Mouse (Mus musculus) embryonic fibroblast, embryonic 13.5 days (primary cell): ENCODE measurements at regions not wholly inside any gene's neighbourhood (a gene's known extent, or its start where the extent isn't known, plus 50 kb on each side); places are given as distances from the start of the nearest gene placed in this dataset.

Experiments
- H3K27ac ChIP-seq: 2 replicates; pipeline ENCODE4 v1.5.1; 2012; ENCODE audit warnings: low read length, control low read depth, inconsistent platforms; ENCODE audit not compliant: insufficient read depth
- H3K4me1 ChIP-seq: 2 replicates; pipeline ENCODE4 v1.6.1; 2011; ENCODE audit warnings: low read length; ENCODE audit not compliant: control insufficient read depth, insufficient read depth
- H3K4me3 ChIP-seq: 2 replicates; pipeline ENCODE4 v1.5.1; 2011; ENCODE audit warnings: mild to moderate bottlenecking, control low read depth, low read length; ENCODE audit not compliant: insufficient read depth
- CTCF ChIP-seq: IDR thresholded peaks from 2 replicates; pipeline ENCODE4 v1.5.1; 2011; ENCODE audit warnings: mild to moderate bottlenecking, control low read depth, low read length, moderate library complexity, borderline replicate concordance; ENCODE audit not compliant: insufficient read depth
- POLR2A ChIP-seq: IDR thresholded peaks from 2 replicates; pipeline ENCODE4 v1.6.1; 2011; ENCODE audit warnings: low read depth, mild to moderate bottlenecking, control low read depth, low read length, moderate library complexity

DNA sequence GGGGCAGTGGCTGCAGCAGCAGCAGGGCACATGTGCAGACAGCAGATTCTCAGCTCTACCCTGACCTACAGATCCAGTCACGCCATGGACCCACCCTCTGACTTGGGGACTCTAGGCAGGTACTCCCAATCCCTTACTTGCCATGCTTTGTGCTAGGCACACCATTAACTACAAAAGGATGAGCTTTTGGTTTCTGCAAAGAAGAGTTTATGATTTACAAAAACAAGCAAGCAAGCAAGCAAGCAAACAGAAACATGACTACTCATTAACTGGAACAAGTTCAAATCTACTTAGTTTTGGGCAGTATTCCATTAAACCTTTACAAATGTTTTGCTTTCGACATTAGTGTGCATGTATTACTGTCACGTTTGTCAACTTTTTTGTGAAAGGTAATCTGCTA lies 309.0 kb upstream of the Nmur2 start:
- Histone ChIP-seq H3K27ac (no peak overlapping the region), H3K4me1 (no peaks in the 10 kb centered on the region), H3K4me3 (no peak overlapping the region)
- no peak for TF ChIP-seq POLR2A
- TF ChIP-seq CTCF = no peak

DNA sequence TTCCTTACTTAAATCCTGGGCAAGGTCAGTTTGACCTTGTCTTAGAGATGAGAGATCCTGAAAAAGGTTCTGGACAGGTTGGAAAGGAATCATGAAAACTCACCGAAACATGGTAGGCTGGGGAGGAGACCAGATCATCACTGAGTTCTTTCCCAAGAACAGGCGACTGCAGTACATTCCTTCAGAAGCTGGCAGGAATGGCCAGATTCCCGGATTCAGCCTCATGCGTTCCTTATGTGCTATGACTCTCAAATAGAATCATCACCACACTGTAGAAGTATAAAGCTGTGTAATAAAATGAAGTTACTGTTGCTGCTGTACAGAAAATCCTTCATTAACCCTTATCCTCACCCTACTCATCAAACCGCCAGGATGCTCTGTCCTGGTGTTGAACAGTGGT lies 307.6 kb upstream of the Nmur2 start:
- Histone ChIP-seq H3K4me1 (no peaks in the 10 kb centered on the region), H3K4me3 (no peak overlapping the region), H3K27ac (no peak overlapping the region)
- TF ChIP-seq CTCF = no peak
- no peak for TF ChIP-seq POLR2A

DNA sequence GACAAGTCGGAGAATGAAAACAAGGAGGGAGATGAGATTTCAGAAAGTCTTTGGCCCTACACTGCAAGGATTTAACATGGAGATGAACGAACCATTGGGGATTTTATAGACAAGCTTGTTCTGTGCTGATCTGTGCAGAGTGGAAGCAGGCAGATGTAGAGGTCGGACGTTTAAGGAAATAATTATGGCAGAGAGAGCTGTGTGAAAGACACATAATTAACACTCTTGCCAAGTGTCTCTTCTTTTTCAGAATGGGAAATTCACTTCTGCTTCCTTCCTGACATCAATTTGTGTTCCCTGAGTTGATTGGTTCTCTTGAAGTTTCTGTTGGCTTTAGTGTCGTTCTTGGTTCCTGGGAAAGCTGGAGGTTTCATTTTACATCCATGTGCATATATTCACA lies 302.3 kb upstream of the Nmur2 start:
- no peak overlapping the region for H3K4me3 ChIP-seq
- H3K27ac ChIP-seq = no peak overlapping the region
- no peak for TF ChIP-seq POLR2A
- TF ChIP-seq CTCF = no peak
- peaks cover 16% of the 10 kb centered on the region for H3K4me1 ChIP-seq

DNA sequence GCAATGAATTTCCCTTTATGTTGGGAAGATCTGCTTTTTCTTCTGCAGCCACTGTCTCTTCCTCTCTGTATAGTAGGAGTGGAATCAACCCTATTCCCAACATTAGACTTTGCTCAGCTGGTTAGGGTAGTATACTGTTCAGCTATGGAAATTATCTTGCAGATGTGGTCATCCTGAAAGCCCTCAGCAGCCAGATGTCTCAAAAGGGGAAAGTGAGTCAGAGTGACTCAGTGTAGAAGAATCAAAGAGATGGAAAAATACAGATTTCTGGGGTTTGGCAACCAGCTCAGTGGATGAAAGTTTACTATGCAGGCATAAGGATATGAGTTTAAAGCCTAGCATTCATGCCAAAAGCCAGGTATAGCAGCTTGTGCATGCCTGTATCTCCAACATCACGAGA lies 300.9 kb upstream of the Nmur2 start:
- H3K27ac ChIP-seq = peak overlapping the region; percentile 77
- H3K4me1 ChIP-seq = peaks cover 16% of the 10 kb centered on the region
- no peak overlapping the region for H3K4me3 ChIP-seq
- no peak for TF ChIP-seq CTCF

DNA sequence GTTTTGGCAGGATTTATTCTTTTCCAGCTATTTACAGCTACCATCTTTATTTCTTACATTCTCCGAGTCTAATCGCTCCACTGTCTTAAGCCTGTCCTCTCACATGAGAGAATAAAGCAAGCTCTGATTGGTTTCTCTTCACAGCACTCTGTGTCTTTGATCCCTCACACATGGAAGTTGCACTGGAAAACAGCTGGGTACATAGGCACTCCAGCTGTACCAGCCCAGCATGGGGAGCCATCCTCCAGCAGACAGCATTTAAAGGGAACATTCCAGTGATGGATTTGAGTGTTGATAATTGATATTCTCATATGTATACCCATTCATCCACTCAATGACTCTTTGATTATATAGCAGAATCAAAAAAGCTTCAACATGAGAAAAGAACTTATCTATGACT lies 300.2 kb upstream of the Nmur2 start:
- Histone ChIP-seq H3K4me3 (no peak overlapping the region), H3K27ac (peak overlapping the region; percentile 77; the same call in 1 of the 2 replicates), H3K4me1 (peaks cover 16% of the 10 kb centered on the region)
- TF ChIP-seq POLR2A (no peak), CTCF (no peak)

DNA sequence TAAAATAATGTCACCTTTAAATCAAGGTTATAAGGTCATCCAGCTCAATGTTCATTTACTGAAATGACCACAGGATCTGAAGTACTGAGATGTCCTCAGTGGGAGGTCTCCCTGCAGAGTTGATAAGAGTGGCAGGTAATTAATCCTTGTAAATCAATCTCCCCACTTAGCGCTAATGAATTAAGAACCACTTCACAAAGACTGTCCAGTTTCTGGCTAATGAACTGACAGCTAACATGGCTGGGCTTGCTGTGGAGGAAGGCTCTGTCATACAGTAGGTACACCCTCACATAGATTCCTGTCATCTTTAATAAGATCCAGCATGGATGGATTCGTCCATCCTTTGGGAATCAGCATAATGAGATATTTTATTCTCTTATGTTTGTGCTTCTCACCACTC lies 297.7 kb upstream of the Nmur2 start:
- no peak for TF ChIP-seq POLR2A
- no peak for TF ChIP-seq CTCF
- no peak overlapping the region for H3K4me3 ChIP-seq
- peaks cover 16% of the 10 kb centered on the region for H3K4me1 ChIP-seq
- H3K27ac ChIP-seq = no peak overlapping the region

DNA sequence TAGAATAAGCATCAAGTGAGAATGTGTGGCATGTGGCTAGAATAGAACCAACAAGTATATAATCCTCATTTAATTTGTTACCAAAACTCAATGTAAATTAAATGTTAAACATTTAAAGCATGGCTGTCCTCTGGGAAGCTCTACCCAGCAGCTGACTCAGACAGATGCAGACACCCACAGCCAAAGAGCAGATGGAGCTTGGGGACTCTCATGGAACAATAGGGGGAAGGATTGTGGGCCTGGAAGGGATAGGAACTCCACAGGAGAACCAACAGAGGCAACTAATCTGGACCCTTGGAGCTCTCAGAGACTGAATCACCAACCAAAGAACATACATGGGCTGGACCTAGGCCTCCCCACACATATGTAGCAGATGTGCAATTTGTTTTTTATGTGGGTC lies 295.1 kb upstream of the Nmur2 start:
- TF ChIP-seq CTCF (no peak), POLR2A (no peak)
- Histone ChIP-seq H3K4me1 (peaks cover 8% of the 10 kb centered on the region; the same call in 1 of the 2 replicates), H3K27ac (no peak overlapping the region), H3K4me3 (no peak overlapping the region)

DNA sequence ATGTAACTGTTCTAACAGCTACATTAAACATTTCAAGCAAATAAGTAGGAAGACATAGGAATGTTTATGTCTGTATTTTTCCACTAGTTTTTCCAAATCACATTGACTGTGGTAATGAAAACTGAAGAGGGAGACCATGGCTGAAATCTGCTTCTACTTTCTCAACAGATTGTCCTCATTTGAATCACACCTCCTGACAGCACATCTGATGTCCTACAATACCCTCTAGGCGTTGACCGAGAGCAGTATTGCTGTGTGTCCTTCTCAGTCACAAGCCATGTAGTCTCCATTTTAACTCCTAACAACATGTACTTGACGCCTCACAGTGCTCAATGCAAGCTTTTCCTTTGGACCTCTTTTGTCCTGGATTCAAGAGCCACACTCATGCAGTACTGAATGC lies 279.5 kb upstream of the Nmur2 start:
- Histone ChIP-seq H3K4me1 (no peaks in the 10 kb centered on the region), H3K27ac (no peak overlapping the region), H3K4me3 (no peak overlapping the region)
- TF ChIP-seq POLR2A (no peak), CTCF (no peak)

DNA sequence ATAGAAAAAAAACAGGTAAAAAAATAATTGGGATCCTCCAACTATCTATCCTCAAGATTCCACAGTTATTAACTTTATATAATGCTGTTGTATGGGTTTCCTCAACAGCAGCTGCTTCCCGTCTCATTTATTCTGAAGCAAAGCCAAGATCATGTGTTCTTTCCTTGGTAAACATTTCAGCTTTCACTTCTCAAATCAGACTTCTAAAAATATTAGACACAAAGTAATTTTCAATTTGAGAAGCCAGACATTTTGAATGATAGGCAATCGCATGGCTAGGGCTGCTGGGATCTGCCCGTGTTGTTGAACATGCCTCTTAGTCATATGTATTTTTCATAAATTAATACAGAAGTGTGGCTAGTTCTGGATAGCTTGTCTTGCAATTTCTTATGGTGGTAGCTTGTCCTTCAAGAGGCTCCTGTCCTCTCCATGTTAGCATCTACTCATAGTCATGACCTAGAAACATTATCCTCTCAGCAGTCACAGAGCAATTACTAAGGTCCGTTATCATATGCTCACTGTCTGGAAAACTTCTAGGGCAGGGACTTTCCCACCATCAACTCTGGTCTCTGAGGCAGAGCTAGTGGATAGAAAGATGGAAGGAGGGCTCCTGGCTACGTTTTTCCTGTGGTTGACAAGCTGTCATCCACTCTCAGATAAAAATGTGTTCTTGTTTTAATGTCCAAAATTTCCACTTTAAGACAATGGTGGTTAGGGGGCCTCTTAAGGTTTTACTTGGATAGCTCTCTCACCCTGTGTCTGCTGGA lies 274.6 kb upstream of the Nmur2 start:
- Histone ChIP-seq H3K27ac (no peak overlapping the region), H3K4me1 (peaks cover 6% of the 10 kb centered on the region; the same call in 1 of the 2 replicates), H3K4me3 (no peak overlapping the region)
- TF ChIP-seq POLR2A (no peak), CTCF (no peak)

DNA sequence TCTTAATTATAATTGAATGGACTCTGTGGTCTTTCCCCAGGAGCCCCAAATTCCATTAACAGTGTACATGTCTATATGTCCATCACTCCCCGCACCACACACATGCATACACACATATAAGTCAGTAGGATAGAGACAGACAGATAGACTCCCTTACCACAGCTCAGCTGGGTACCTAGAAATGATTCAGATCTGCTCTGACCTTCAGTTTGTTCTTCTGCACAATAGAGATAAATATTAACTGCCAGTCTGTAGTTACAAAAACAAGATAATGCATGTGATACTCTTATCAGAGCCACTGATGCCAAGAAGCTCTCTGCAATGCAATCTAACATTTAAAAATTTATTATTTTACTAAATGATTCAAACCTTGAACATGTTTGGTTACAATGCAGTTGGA lies 268.7 kb upstream of the Nmur2 start:
- Histone ChIP-seq H3K4me3 (no peak overlapping the region), H3K27ac (peak overlapping the region; percentile 89; the same call in 1 of the 2 replicates), H3K4me1 (peaks cover 10% of the 10 kb centered on the region; the same call in 1 of the 2 replicates)
- no peak for TF ChIP-seq POLR2A
- no peak for TF ChIP-seq CTCF

DNA sequence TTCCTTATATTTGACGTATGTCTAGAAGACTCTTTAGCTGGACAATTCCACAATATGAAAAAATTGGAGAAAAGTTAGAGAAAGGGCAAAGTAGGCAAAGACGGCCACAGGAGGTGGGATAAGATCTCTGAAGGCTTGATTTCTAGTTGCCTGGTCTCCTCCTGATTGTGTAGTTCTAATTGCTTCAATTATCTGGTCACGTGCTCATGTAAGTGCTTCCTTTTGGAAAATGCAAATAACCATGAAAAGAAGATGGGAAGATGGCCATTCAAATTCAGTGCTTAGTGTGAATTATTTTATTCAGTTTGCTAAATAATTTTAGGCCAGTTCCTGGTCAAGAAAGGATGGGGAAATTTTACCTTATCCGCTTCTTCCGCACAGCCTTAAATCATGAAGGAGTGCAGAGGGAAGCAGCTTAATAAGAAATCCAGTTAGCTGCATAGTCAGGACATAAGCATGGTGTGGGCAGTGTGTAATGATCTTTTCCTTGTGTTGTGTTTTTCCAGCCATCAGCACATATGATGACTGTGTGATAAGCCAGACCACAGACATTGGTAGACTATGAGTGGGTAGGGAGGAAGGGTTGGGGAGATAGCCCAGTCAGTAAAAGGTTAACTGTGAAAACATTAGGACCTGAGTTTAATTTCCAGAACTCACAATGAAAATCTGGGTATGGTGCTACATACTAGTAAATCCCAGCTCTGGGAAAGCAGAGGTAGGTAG lies 267.7 kb upstream of the Nmur2 start:
- TF ChIP-seq CTCF = no peak
- no peak overlapping the region for H3K4me3 ChIP-seq
- peaks cover 10% of the 10 kb centered on the region; the same call in 1 of the 2 replicates for H3K4me1 ChIP-seq
- peak overlapping the region; percentile 89 for H3K27ac ChIP-seq
